Mouse (Mus musculus) retina, postnatal 7 days (tissue): ENCODE measurements around the gene Ric3.

Source experiments
- DNase-seq: peaks from one replicate; pipeline ENCODE4 v3.0.0-alpha.2; 2012; ENCODE audit warnings: low read depth, low spot score

Ric3 gene

GRCm38 (mm10) chr7:109001971-109002370 lies 81.2 kb downstream of the Ric3 start:
- DNase-seq: no peak

GRCm38 (mm10) chr7:109000315-109000954 lies 82.7 kb downstream of the Ric3 start:
- DNase-seq: peak; percentile 17

GRCm38 (mm10) chr7:108996156-108996555 lies 87.0 kb downstream of the Ric3 start:
- no peak for DNase-seq

- no peak for DNase-seq
Measured at GRCm38 (mm10) chr7:108993881-108994291, 89.2 kb downstream of the Ric3 start.

- no peak for DNase-seq
Measured at GRCm38 (mm10) chr7:108993230-108993629, 89.9 kb downstream of the Ric3 start.

- DNase-seq: no peak
Measured at GRCm38 (mm10) chr7:108991207-108991606, 91.9 kb downstream of the Ric3 start.

GRCm38 (mm10) chr7:108985934-108986708 lies 97.0 kb downstream of the Ric3 start:
- DNase-seq: no peak
